Mouse (Mus musculus) brown adipose tissue, adult 24 weeks (tissue): ENCODE measurements at regions not wholly inside any gene's neighbourhood (a gene's known extent, or its start where the extent isn't known, plus 50 kb on each side); places are given as distances from the start of the nearest gene placed in this dataset.

Experiments
- H3K27ac ChIP-seq: fragments of 200-500 bp; replicated peaks from 2 replicates; pipeline ENCODE4 v1.5.1; 2012; ENCODE audit warnings: low read depth, mild to moderate bottlenecking, low read length
- H3K4me1 ChIP-seq: fragments of 200-500 bp; 2 replicates; pipeline ENCODE4 v1.6.1; 2012; ENCODE audit warnings: low read length, mixed read lengths; ENCODE audit not compliant: control insufficient read depth, insufficient read depth, insufficient read length
- H3K4me3 ChIP-seq: fragments of 200-500 bp; 2 replicates; pipeline ENCODE4 v1.5.1; 2012; ENCODE audit warnings: low read depth, mild to moderate bottlenecking, low read length, moderate library complexity; ENCODE audit not compliant: insufficient read depth

- no peak overlapping the region for H3K27ac ChIP-seq
- no peak overlapping the region for H3K4me3 ChIP-seq
- no peaks in the 10 kb centered on the region for H3K4me1 ChIP-seq
Observed at GRCm38 (mm10) chr9:113601451-113601850, 106.6 kb downstream of the Pdcd6ip start.

GRCm38 (mm10) chr9:113587260-113587659, 120.8 kb downstream of the Pdcd6ip start:
- no peak overlapping the region for H3K4me3 ChIP-seq
- H3K4me1 ChIP-seq: no peaks in the 10 kb centered on the region
- no peak overlapping the region for H3K27ac ChIP-seq

- H3K4me3 ChIP-seq: no peak overlapping the region
- no peaks in the 10 kb centered on the region for H3K4me1 ChIP-seq
- H3K27ac ChIP-seq: no peak overlapping the region
Observed at GRCm38 (mm10) chr9:113586477-113586876, 121.6 kb downstream of the Pdcd6ip start.

- no peak overlapping the region for H3K27ac ChIP-seq
- H3K4me1 ChIP-seq: no peaks in the 10 kb centered on the region
- no peak overlapping the region for H3K4me3 ChIP-seq
Observed at GRCm38 (mm10) chr9:113578221-113578620, 129.8 kb downstream of the Pdcd6ip start.

GRCm38 (mm10) chr9:113568849-113569248, 139.2 kb downstream of the Pdcd6ip start:
- no peak overlapping the region for H3K4me3 ChIP-seq
- H3K27ac ChIP-seq: no peak overlapping the region
- no peaks in the 10 kb centered on the region for H3K4me1 ChIP-seq

GRCm38 (mm10) chr9:113567705-113568104, 140.4 kb downstream of the Pdcd6ip start:
- Histone ChIP-seq H3K4me3 (no peak overlapping the region), H3K4me1 (no peaks in the 10 kb centered on the region), H3K27ac (no peak overlapping the region)

GRCm38 (mm10) chr9:113566620-113567019, 141.4 kb downstream of the Pdcd6ip start:
- Histone ChIP-seq H3K27ac (no peak overlapping the region), H3K4me1 (no peaks in the 10 kb centered on the region), H3K4me3 (no peak overlapping the region)

- Histone ChIP-seq H3K4me1 (no peaks in the 10 kb centered on the region), H3K4me3 (no peak overlapping the region), H3K27ac (no peak overlapping the region)
Observed at GRCm38 (mm10) chr9:113553911-113554310, 154.1 kb downstream of the Pdcd6ip start.

- H3K4me1 ChIP-seq: no peaks in the 10 kb centered on the region
Observed at GRCm38 (mm10) chr9:113547458-113547857, 160.6 kb downstream of the Pdcd6ip start.

GRCm38 (mm10) chr9:113528586-113528985, 179.5 kb downstream of the Pdcd6ip start:
- no peaks in the 10 kb centered on the region for H3K4me1 ChIP-seq
- no peak overlapping the region for H3K4me3 ChIP-seq
- H3K27ac ChIP-seq: no peak overlapping the region

More at GRCm38 (mm10) chr9:113547458-113547857, 160.6 kb downstream of the Pdcd6ip start:
- Histone ChIP-seq H3K4me3 (no peak overlapping the region), H3K27ac (no peak overlapping the region)

GRCm38 (mm10) chr9:113524307-113524706, 183.8 kb downstream of the Pdcd6ip start:
- H3K27ac ChIP-seq: no peak overlapping the region
- H3K4me3 ChIP-seq: no peak overlapping the region
- H3K4me1 ChIP-seq: no peaks in the 10 kb centered on the region

- H3K4me1 ChIP-seq: no peaks in the 10 kb centered on the region
Observed at GRCm38 (mm10) chr9:113523173-113523572, 184.9 kb downstream of the Pdcd6ip start.

GRCm38 (mm10) chr9:113519727-113520126, 188.3 kb downstream of the Pdcd6ip start:
- H3K4me1 ChIP-seq: no peaks in the 10 kb centered on the region
- no peak overlapping the region for H3K4me3 ChIP-seq
- H3K27ac ChIP-seq: no peak overlapping the region

More at GRCm38 (mm10) chr9:113523173-113523572, 184.9 kb downstream of the Pdcd6ip start:
- H3K27ac ChIP-seq: no peak overlapping the region
- no peak overlapping the region for H3K4me3 ChIP-seq

- Histone ChIP-seq H3K4me1 (no peaks in the 10 kb centered on the region), H3K27ac (no peak overlapping the region), H3K4me3 (no peak overlapping the region)
Observed at GRCm38 (mm10) chr9:113518482-113518881, 189.6 kb downstream of the Pdcd6ip start.

GRCm38 (mm10) chr9:113517756-113518155, 190.3 kb downstream of the Pdcd6ip start:
- no peak overlapping the region for H3K27ac ChIP-seq
- no peaks in the 10 kb centered on the region for H3K4me1 ChIP-seq
- H3K4me3 ChIP-seq: no peak overlapping the region

GRCm38 (mm10) chr9:113515703-113516020, 192.4 kb downstream of the Pdcd6ip start:
- no peak overlapping the region for H3K27ac ChIP-seq
- H3K4me1 ChIP-seq: no peaks in the 10 kb centered on the region
- H3K4me3 ChIP-seq: no peak overlapping the region
